Mouse (Mus musculus) lung, postnatal 4 days (tissue): ENCODE measurements around the gene Cbx8.

Source experiments
- DNase-seq, 2 experiments: peaks; one replicate each; pipeline ENCODE4 v3.0.0; 2021

The Cbx8 gene

GRCm38 (mm10) chr11:119048133-119048510 lies 7.4 kb upstream of the Cbx8 start:
- no peak for DNase-seq

- DNase-seq, result peak in 1 of 2 experiments; percentile 48
Measured at GRCm38 (mm10) chr11:119047261-119048132, 6.7 kb upstream of the Cbx8 start.

GRCm38 (mm10) chr11:119046601-119047245 lies 6.0 kb upstream of the Cbx8 start:
- peak; percentile 78 to 91 for DNase-seq

- DNase-seq, result peak; percentile 60 to 64
Measured at GRCm38 (mm10) chr11:119044551-119045337, 4.0 kb upstream of the Cbx8 start.

- peak in 1 of 2 experiments; percentile 51 for DNase-seq
Measured at GRCm38 (mm10) chr11:119043761-119044550, 3.2 kb upstream of the Cbx8 start.

- DNase-seq, result no peak
Measured at GRCm38 (mm10) chr11:119043273-119043540, 2.4 kb upstream of the Cbx8 start.

- DNase-seq, result peak in 1 of 2 experiments; percentile 32
Measured at GRCm38 (mm10) chr11:119042466-119043272, 1.9 kb upstream of the Cbx8 start.

GRCm38 (mm10) chr11:119041750-119042465 lies 1.1 kb upstream of the Cbx8 start:
- peak in 1 of 2 experiments; percentile 19 for DNase-seq

- DNase-seq, result no peak
Measured at GRCm38 (mm10) chr11:119041325-119041716, 552 bp upstream of the Cbx8 start.

GRCm38 (mm10) chr11:119039732-119040512 lies 847 bp downstream of the Cbx8 start:
- no peak for DNase-seq

GRCm38 (mm10) chr11:119038744-119039484 lies 1.9 kb downstream of the Cbx8 start:
- DNase-seq, result no peak

GRCm38 (mm10) chr11:119037780-119038401 lies 2.9 kb downstream of the Cbx8 start:
- no peak for DNase-seq

- peak in 1 of 2 experiments; percentile 41 for DNase-seq
Measured at GRCm38 (mm10) chr11:119036934-119037779, 3.6 kb downstream of the Cbx8 start.

- no peak for DNase-seq
Measured at GRCm38 (mm10) chr11:119036447-119036846, 4.3 kb downstream of the Cbx8 start.

GRCm38 (mm10) chr11:119035686-119036165 lies 5.0 kb downstream of the Cbx8 start:
- DNase-seq, result no peak

- DNase-seq, result no peak
Measured at GRCm38 (mm10) chr11:119035094-119035685, 5.6 kb downstream of the Cbx8 start.

- no peak for DNase-seq
Measured at GRCm38 (mm10) chr11:119034635-119035034, 6.1 kb downstream of the Cbx8 start.
